Mouse (Mus musculus) stomach, postnatal 0 days (tissue): ENCODE data around the gene Dnaaf3.

Source experiments
- CTCF ChIP-seq: IDR thresholded peaks from 2 replicates; pipeline ENCODE4 v1.5.1; 2016; ENCODE audit warnings: antibody characterized with exemption, low read depth, mild to moderate bottlenecking, moderate library complexity
- EP300 ChIP-seq: optimal IDR thresholded peaks from 2 replicates; pipeline ENCODE3; 2016; ENCODE audit warnings: antibody characterized with exemption

DNA sequence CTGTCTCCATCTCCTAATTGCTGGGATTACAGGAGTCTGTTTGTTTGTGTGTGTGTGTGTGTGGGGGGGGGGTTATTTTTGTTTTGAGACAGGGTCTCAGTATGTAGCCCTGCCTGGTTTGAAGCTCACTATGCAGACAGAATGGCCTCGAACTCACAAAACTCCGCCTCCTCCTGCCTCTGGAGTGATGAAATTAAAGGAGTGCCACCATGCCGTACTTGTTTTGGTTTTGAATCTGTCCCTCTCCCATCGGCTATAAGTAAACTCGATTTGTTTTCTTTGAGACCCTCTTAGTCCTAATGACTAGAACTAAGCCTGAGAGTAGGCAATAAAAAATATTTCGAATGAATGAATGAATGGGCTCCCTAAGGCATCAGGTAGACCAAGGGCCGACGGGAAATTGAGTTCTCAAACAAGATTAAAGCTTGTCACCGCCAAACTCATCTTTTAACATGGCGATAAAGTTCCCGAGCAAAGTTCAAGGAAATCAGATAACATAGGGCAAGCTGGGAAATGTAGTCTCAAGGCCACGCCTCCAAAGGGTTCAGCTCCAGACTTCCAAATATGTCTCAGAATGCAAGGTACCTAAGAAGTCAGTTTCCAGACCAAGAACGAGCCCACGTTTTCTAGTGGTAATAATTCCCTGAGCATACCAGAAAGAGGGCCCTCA lies 29.7 kb downstream of the Dnaaf3 start:
- TF ChIP-seq CTCF (no peak), EP300 (no peak)
